ENCODE assay signal across 7 mouse cellular contexts in the genomic region with DNA sequence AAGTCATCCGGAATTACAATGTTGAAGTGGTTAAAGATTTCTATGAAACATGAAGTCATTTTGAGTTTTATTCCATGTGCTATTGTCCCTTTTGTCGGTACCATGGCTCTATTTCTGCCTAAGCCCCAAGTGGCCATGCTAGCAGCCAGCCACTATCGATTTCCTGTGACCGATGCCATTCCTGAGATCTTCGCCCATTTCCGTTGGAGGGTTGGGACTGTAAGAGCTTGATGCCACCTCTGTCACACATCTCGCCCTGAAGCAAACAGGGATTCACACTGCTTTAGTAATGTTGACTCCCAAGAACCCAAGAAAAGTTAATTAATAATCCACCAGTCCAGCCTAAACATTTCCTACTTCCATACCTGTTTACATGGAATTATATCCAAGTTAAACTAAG. TPM values are rescaled to one million over a fixed set of nuclear protein-coding genes. Genes with fewer than 3 reads are reported as not detected.
A peak's percentile ranks its signal among the peaks of the same experiment; 100 is the strongest.
DNase-seq lines count a peak whose midpoint lies in the region; ATAC-seq and TF ChIP-seq lines count a peak whose summit lies in the region.

No protein-coding gene starts in this region.

- H3K27me3 ChIP-seq in intestine, embryonic 16.5 days (replicated peaks; ENCODE audit: control insufficient read depth, insufficient read depth, low read length): no peaks in the 10 kb centered on the region
- H3K27me3 ChIP-seq in neural tube, embryonic 14.5 days (ENCODE audit: control insufficient read depth, insufficient read depth, low read length): no peaks in the 10 kb centered on the region
- H3K27me3 ChIP-seq in thymus, adult 2 months (ENCODE audit: control insufficient read depth, insufficient read depth, low read length): no peaks in the 10 kb centered on the region

- H3K4me1 ChIP-seq in cortical plate, adult 2 months (ENCODE audit: control insufficient read depth, insufficient read depth, low read length): peaks cover 3% of the 10 kb centered on the region; the same call in 1 of the 2 replicates
- H3K4me1 ChIP-seq in intestine, embryonic 16.5 days (ENCODE audit: control insufficient read depth, insufficient read depth, low read length): peaks cover 11% of the 10 kb centered on the region
- peaks cover 27% of the 10 kb centered on the region for H3K4me1 ChIP-seq in neural tube, embryonic 14.5 days (ENCODE audit: control insufficient read depth, insufficient read depth, low read length)
- peaks cover 3% of the 10 kb centered on the region for H3K4me1 ChIP-seq in thymus, adult 2 months (replicated peaks; ENCODE audit: control insufficient read depth, insufficient read depth, low read length)

- peak overlapping the region; percentile 55 for H3K4me2 ChIP-seq in intestine, embryonic 16.5 days (ENCODE audit: low read depth, low read length)
- peak overlapping the region; percentile 90; the same call in 1 of the 2 replicates for H3K4me2 ChIP-seq in neural tube, embryonic 14.5 days (ENCODE audit: low read depth, low read length)

- TF ChIP-seq POLR2A in cortical plate, adult 2 months (IDR thresholded peaks at IDR 0.05; ENCODE audit: extremely low read depth, insufficient read depth, low read length): no peak
- TF ChIP-seq POLR2A in thymus, adult 2 months (IDR thresholded peaks at IDR 0.05; ENCODE audit: control insufficient read depth, extremely low read depth, insufficient read depth, low read length, poor library complexity): no peak

- no peak for TF ChIP-seq CTCF in layer of hippocampus, adult 2 months (conservative IDR thresholded peaks at IDR 0.05)
- TF ChIP-seq CTCF in cortical plate, adult 2 months (IDR thresholded peaks at IDR 0.05; ENCODE audit: extremely low read depth, insufficient read depth, low read length): no peak
- no peak for TF ChIP-seq CTCF in thymus, adult 2 months (IDR thresholded peaks at IDR 0.05; ENCODE audit: borderline replicate concordance, control insufficient read depth, extremely low read depth, insufficient read depth, low read length, poor library complexity)

- H3K4me3 ChIP-seq in layer of hippocampus, adult 2 months: peak overlapping the region; percentile 90
- peak overlapping the region; percentile 23 for H3K4me3 ChIP-seq in cortical plate, adult 2 months (ENCODE audit: insufficient read depth, low read length)
- peak overlapping the region; percentile 30 for H3K4me3 ChIP-seq in intestine, embryonic 16.5 days (ENCODE audit: low read length)
- H3K4me3 ChIP-seq in neural tube, embryonic 14.5 days (ENCODE audit: low read depth, low read length): peak overlapping the region; percentile 100; the same call in 1 of the 2 replicates
- no peak overlapping the region for H3K4me3 ChIP-seq in thymus, adult 2 months (ENCODE audit: control insufficient read depth, insufficient read depth, low read length)

- peaks cover 4% of the 10 kb centered on the region; the same call in 1 of the 2 replicates for H3K36me3 ChIP-seq in intestine, embryonic 16.5 days (ENCODE audit: control insufficient read depth, insufficient read depth, low read length)
- H3K36me3 ChIP-seq in neural tube, embryonic 14.5 days (ENCODE audit: control insufficient read depth, insufficient read depth, low read length): peaks cover 39% of the 10 kb centered on the region
- peaks cover 54% of the 10 kb centered on the region for H3K36me3 ChIP-seq in thymus, adult 2 months (ENCODE audit: control insufficient read depth, insufficient read depth, low read length)

- DNase-seq in layer of hippocampus, adult 2 months (ENCODE audit: low spot score in 2 of 2): no peak
- DNase-seq in layer of hippocampus, adult 18-20 months (ENCODE audit: low spot score in 2 of 2): no peak
- DNase-seq in thymus, adult 2 months: no peak
- no peak for DNase-seq in cerebellum, postnatal 10 days

- ATAC-seq in intestine, embryonic 16.5 days: no peak
- no peak for ATAC-seq in neural tube, embryonic 14.5 days (ENCODE audit: low read depth)

- WGBS in intestine, embryonic 16.5 days: 62% methylated on average over 7 of the region's 7 CpGs
- 78% methylated on average over 7 of the region's 7 CpGs for WGBS in neural tube, embryonic 14.5 days
- WGBS in thymus, adult 2 months: 69% methylated on average over 7 of the region's 7 CpGs

- H3K27ac ChIP-seq in layer of hippocampus, adult 2 months: no peak overlapping the region
- no peak overlapping the region for H3K27ac ChIP-seq in cortical plate, adult 2 months (ENCODE audit: insufficient read depth, low read length)
- H3K27ac ChIP-seq in intestine, embryonic 16.5 days (ENCODE audit: low read length): no peak overlapping the region
- H3K27ac ChIP-seq in neural tube, embryonic 14.5 days (ENCODE audit: low read depth, low read length): no peak overlapping the region
- H3K27ac ChIP-seq in thymus, adult 2 months (ENCODE audit: control insufficient read depth, insufficient read depth, low read length): no peak overlapping the region

- no peaks in the 10 kb centered on the region for H3K9me3 ChIP-seq in intestine, embryonic 16.5 days (ENCODE audit: control insufficient read depth, low read length)
- H3K9me3 ChIP-seq in neural tube, embryonic 14.5 days (ENCODE audit: control insufficient read depth, low read length): no peaks in the 10 kb centered on the region

- H3K9ac ChIP-seq in intestine, embryonic 16.5 days (ENCODE audit: low read depth, low read length): no peak overlapping the region
- no peak overlapping the region for H3K9ac ChIP-seq in neural tube, embryonic 14.5 days (replicated peaks; ENCODE audit: low read depth, low read length)

RNA-seq across cellular contexts. Expression of a gene that starts 2.4 kb away (rescaled TPM):
- 100 to 1,000 TPM; 346 to 390 TPM for total RNA-seq in layer of hippocampus, adult 2 months (2021)
- total RNA-seq in layer of hippocampus, adult 18-20 months (2021): 100 to 1,000 TPM; 309 to 321 TPM
- polyA plus RNA-seq in cortical plate, adult 2 months (2012; rRNA removed): 131 and 146 TPM in 2 replicates
- polyA plus RNA-seq in intestine, embryonic 16.5 days (2015; fragmentation: Nextera tagmentation; extraction: Ambion mirVana): 450 and 473 TPM in 2 replicates
- polyA plus RNA-seq in neural tube, embryonic 14.5 days (2014; fragmentation: Nextera tagmentation; extraction: Ambion mirVana): 504 and 543 TPM in 2 replicates
- 145 and 182 TPM in 2 replicates for polyA plus RNA-seq in thymus, adult 2 months (2012; rRNA removed)

RNA-seq across cellular contexts. Expression of a gene that starts 18.6 kb away (rescaled TPM):
- total RNA-seq in layer of hippocampus, adult 2 months (2021): 100 to 1,000 TPM; 106 to 116 TPM
- 100 to 1,000 TPM; 104 to 108 TPM for total RNA-seq in layer of hippocampus, adult 18-20 months (2021)
- polyA plus RNA-seq in cortical plate, adult 2 months (2012; rRNA removed): 29.2 and 30.5 TPM in 2 replicates
- polyA plus RNA-seq in intestine, embryonic 16.5 days (2015; fragmentation: Nextera tagmentation; extraction: Ambion mirVana): 46.8 and 53.2 TPM in 2 replicates
- 116 and 119 TPM in 2 replicates for polyA plus RNA-seq in neural tube, embryonic 14.5 days (2014; fragmentation: Nextera tagmentation; extraction: Ambion mirVana)
- polyA plus RNA-seq in thymus, adult 2 months (2012; rRNA removed): 23.1 and 25.2 TPM in 2 replicates

RNA-seq across cellular contexts. Expression of a gene that starts 33.7 kb away (rescaled TPM):
- total RNA-seq in layer of hippocampus, adult 2 months (2021): 10 to 100 TPM; 41.6 to 45.2 TPM
- 10 to 100 TPM; 43.6 to 44.3 TPM for total RNA-seq in layer of hippocampus, adult 18-20 months (2021)
- 54.9 and 55.9 TPM in 2 replicates for polyA plus RNA-seq in cortical plate, adult 2 months (2012; rRNA removed)
- polyA plus RNA-seq in intestine, embryonic 16.5 days (2015; fragmentation: Nextera tagmentation; extraction: Ambion mirVana): 69.0 and 69.2 TPM in 2 replicates
- polyA plus RNA-seq in neural tube, embryonic 14.5 days (2014; fragmentation: Nextera tagmentation; extraction: Ambion mirVana): 28.8 and 30.4 TPM in 2 replicates
- 52.7 and 53.8 TPM in 2 replicates for polyA plus RNA-seq in thymus, adult 2 months (2012; rRNA removed)

RNA-seq across cellular contexts. Expression of a gene that starts 33.8 kb away (rescaled TPM):
- 100 to 1,000 TPM; 149 to 160 TPM for total RNA-seq in layer of hippocampus, adult 2 months (2021)
- total RNA-seq in layer of hippocampus, adult 18-20 months (2021): 100 to 1,000 TPM; 156 to 158 TPM
- polyA plus RNA-seq in cortical plate, adult 2 months (2012; rRNA removed): 247 and 260 TPM in 2 replicates
- polyA plus RNA-seq in intestine, embryonic 16.5 days (2015; fragmentation: Nextera tagmentation; extraction: Ambion mirVana): 358 and 367 TPM in 2 replicates
- 438 and 500 TPM in 2 replicates for polyA plus RNA-seq in neural tube, embryonic 14.5 days (2014; fragmentation: Nextera tagmentation; extraction: Ambion mirVana)
- 214 and 241 TPM in 2 replicates for polyA plus RNA-seq in thymus, adult 2 months (2012; rRNA removed)

RNA-seq across cellular contexts. Expression of a gene that starts 50.8 kb away (rescaled TPM):
- total RNA-seq in layer of hippocampus, adult 2 months (2021): 10 to 100 TPM; 18.5 to 24.6 TPM
- total RNA-seq in layer of hippocampus, adult 18-20 months (2021): 10 to 100 TPM; 23.3 to 26.4 TPM
- 2.2 and 5.6 TPM in 2 replicates for polyA plus RNA-seq in cortical plate, adult 2 months (2012; rRNA removed)
- 13.5 and 14.1 TPM in 2 replicates for polyA plus RNA-seq in intestine, embryonic 16.5 days (2015; fragmentation: Nextera tagmentation; extraction: Ambion mirVana)
- 9.5 and 15.3 TPM in 2 replicates for polyA plus RNA-seq in neural tube, embryonic 14.5 days (2014; fragmentation: Nextera tagmentation; extraction: Ambion mirVana)
- polyA plus RNA-seq in thymus, adult 2 months (2012; rRNA removed): 7.1 and 7.5 TPM in 2 replicates
